Mouse (Mus musculus) embryonic facial prominence, embryonic 11.5 days (tissue): ENCODE data around the gene Madcam1. TPM values are rescaled to one million over a fixed set of nuclear protein-coding genes. Genes with fewer than 3 reads are reported as not detected.
A peak's percentile ranks its signal among the peaks of the same experiment; 100 is the strongest.

ENCODE experiments used
- ATAC-seq: fragments of 200-750 bp; cut with Nextera tagmentation; replicated peaks from 2 replicates; pipeline ENCODE4 v1.8.0; 2017; ENCODE audit warnings: low read depth; ENCODE audit not compliant: insufficient number of reproducible peaks, low FRiP score, low TSS enrichment
- DNase-seq: peaks from one replicate; pipeline ENCODE4 v3.0.0-alpha.2; 2015; ENCODE audit warnings: low spot score
- H3K27ac ChIP-seq: fragments of 300-500 bp; sonication (generic); replicated peaks from 2 replicates; pipeline ENCODE4 v1.5.1; 2014; ENCODE audit warnings: mild to moderate bottlenecking, low read depth, low read length, control low read depth
- H3K27me3 ChIP-seq: fragments of 300-500 bp; sonication (generic); 2 replicates; pipeline ENCODE4 v1.6.1; 2014; ENCODE audit warnings: mild to moderate bottlenecking, low read length, moderate library complexity, mixed read lengths; ENCODE audit not compliant: control insufficient read depth, insufficient read depth
- H3K36me3 ChIP-seq: fragments of 300-500 bp; sonication (generic); replicated peaks from 2 replicates; pipeline ENCODE4 v1.6.1; 2014; ENCODE audit warnings: low read depth, mild to moderate bottlenecking, low read length, moderate library complexity, mixed read lengths; ENCODE audit not compliant: control insufficient read depth, insufficient read depth
- H3K4me1 ChIP-seq: fragments of 300-500 bp; sonication (generic); 2 replicates; pipeline ENCODE4 v1.6.1; 2014; ENCODE audit warnings: low read length, mixed read lengths; ENCODE audit not compliant: control insufficient read depth, insufficient read depth
- H3K4me2 ChIP-seq: fragments of 300-500 bp; sonication (generic); 2 replicates; pipeline ENCODE4 v1.6.1; 2014; ENCODE audit warnings: low read depth, mild to moderate bottlenecking, control low read depth, low read length, moderate library complexity
- H3K4me3 ChIP-seq: fragments of 300-500 bp; sonication (generic); 2 replicates; pipeline ENCODE4 v1.5.1; 2014; ENCODE audit warnings: low read depth, low read length, control low read depth
- H3K9ac ChIP-seq: fragments of 300-500 bp; sonication (generic); replicated peaks from 2 replicates; pipeline ENCODE4 v1.6.1; 2014; ENCODE audit warnings: mild to moderate bottlenecking, control low read depth, low read length
- H3K9me3 ChIP-seq: fragments of 300-500 bp; sonication (generic); replicated peaks from 2 replicates; pipeline ENCODE4 v1.6.1; 2016; ENCODE audit warnings: mild to moderate bottlenecking, low read length, inconsistent platforms, mixed read lengths; ENCODE audit not compliant: control insufficient read depth
- WGBS: fragments of 180-500 bp; shearing (Covaris S2); extraction: QIAGEN DNeasy Blood & Tissue Kit; methylation state at CpG from one replicate; pipeline ENCODE4 v1.1.7; 2014; 5-methylcytosine and 5-hydroxymethylcytosine counted together
- polyA plus RNA-seq: library from polyadenylated mRNA; unstranded; fragments of >200 nt; fragmentation: Nextera tagmentation; extraction: Ambion mirVana; gene quantifications from 2 replicates; pipeline ENCODE4 v1.2.1, GENCODE M21; 2014

Madcam1 gene
- polyA plus RNA-seq, 1 experiment from 2014 or later = 3.9 TPM

- Histone ChIP-seq H3K9me3 (no peaks in the 10 kb centered on the region), H3K4me3 (no peak overlapping the region), H3K27me3 (peaks cover 20% of the 10 kb centered on the region), H3K4me2 (no peak overlapping the region), H3K9ac (no peak overlapping the region), H3K4me1 (peaks cover 4% of the 10 kb centered on the region; the same call in 1 of the 2 replicates), H3K27ac (no peak overlapping the region), H3K36me3 (peaks cover 8% of the 10 kb centered on the region)
- ATAC-seq = no peak
- 86% methylated on average over 1 of the region's 1 CpGs for WGBS
- peak; percentile 33 for DNase-seq
Measured at GRCm38 (mm10) chr10:79712029-79712428, 47.7 kb downstream of the Madcam1 start.

GRCm38 (mm10) chr10:79712499-79713126, 48.3 kb downstream of the Madcam1 start:
- peak; percentile 7; the same call in 1 of the 2 replicates for ATAC-seq
- Histone ChIP-seq H3K27me3 (peaks cover 25% of the 10 kb centered on the region), H3K9me3 (no peaks in the 10 kb centered on the region)

GRCm38 (mm10) chr10:79713163-79713562, 48.8 kb downstream of the Madcam1 start:
- Histone ChIP-seq H3K9ac (no peak overlapping the region), H3K9me3 (no peaks in the 10 kb centered on the region), H3K27me3 (peaks cover 29% of the 10 kb centered on the region), H3K4me1 (peaks cover 4% of the 10 kb centered on the region; the same call in 1 of the 2 replicates), H3K27ac (no peak overlapping the region), H3K4me3 (no peak overlapping the region), H3K4me2 (no peak overlapping the region), H3K36me3 (peaks cover 8% of the 10 kb centered on the region)
- 36% methylated on average over 1 of the region's 1 CpGs for WGBS
- DNase-seq (no peak), ATAC-seq (no peak)

More at GRCm38 (mm10) chr10:79712499-79713126, 48.3 kb downstream of the Madcam1 start:
- Histone ChIP-seq H3K9ac (no peak overlapping the region), H3K4me2 (no peak overlapping the region), H3K36me3 (peaks cover 8% of the 10 kb centered on the region), H3K4me1 (peaks cover 4% of the 10 kb centered on the region; the same call in 1 of the 2 replicates), H3K4me3 (no peak overlapping the region), H3K27ac (no peak overlapping the region)
- WGBS = 20% methylated on average over 4 of the region's 6 CpGs
- DNase-seq = peak; percentile 87

- Histone ChIP-seq H3K27ac (no peak overlapping the region), H3K27me3 (peaks cover 29% of the 10 kb centered on the region)
Measured at GRCm38 (mm10) chr10:79714996-79715395, 50.6 kb downstream of the Madcam1 start.

GRCm38 (mm10) chr10:79716254-79716987, 52.1 kb downstream of the Madcam1 start, which contains the start of gene Hcn2:
TSS of gene Hcn2 (plus strand) at chr10:79716634.
- H3K27ac ChIP-seq = no peak within 1 kb of the TSS

More at GRCm38 (mm10) chr10:79714996-79715395, 50.6 kb downstream of the Madcam1 start:
- DNase-seq (no peak), ATAC-seq (no peak)
- H3K4me2 ChIP-seq = no peak overlapping the region
- no peak overlapping the region for H3K4me3 ChIP-seq
- WGBS = 64% methylated on average over 4 of the region's 4 CpGs
- no peaks in the 10 kb centered on the region; the same call in none of the 2 replicates for H3K36me3 ChIP-seq
- no peaks in the 10 kb centered on the region for H3K9me3 ChIP-seq
- H3K9ac ChIP-seq = no peak overlapping the region
- H3K4me1 ChIP-seq = peaks cover 4% of the 10 kb centered on the region; the same call in 1 of the 2 replicates

GRCm38 (mm10) chr10:79716988-79717355, 52.6 kb downstream of the Madcam1 start:
- peaks cover 4% of the 10 kb centered on the region; the same call in 1 of the 2 replicates for H3K4me1 ChIP-seq
- H3K27ac ChIP-seq = no peak overlapping the region
- WGBS = 0% methylated on average over 39 of the region's 44 CpGs
- no peaks in the 10 kb centered on the region for H3K9me3 ChIP-seq
- no peaks in the 10 kb centered on the region; the same call in 1 of the 2 replicates for H3K36me3 ChIP-seq
- peak overlapping the region; percentile 51 for H3K9ac ChIP-seq
- peak overlapping the region; percentile 58 for H3K4me3 ChIP-seq
- no peak for ATAC-seq
- H3K4me2 ChIP-seq = peak overlapping the region; percentile 97
- no peak for DNase-seq
- peaks cover 29% of the 10 kb centered on the region for H3K27me3 ChIP-seq

More at GRCm38 (mm10) chr10:79716254-79716987, 52.1 kb downstream of the Madcam1 start, which contains the start of gene Hcn2:
- Histone ChIP-seq H3K4me2 (peak within 1 kb of the TSS; percentile 97), H3K4me1 (peaks cover 4% of the 10 kb centered on the region; the same call in 1 of the 2 replicates), H3K27me3 (peaks cover 29% of the 10 kb centered on the region), H3K36me3 (no peaks in the 10 kb centered on the region; the same call in 1 of the 2 replicates), H3K9ac (peak within 1 kb of the TSS; percentile 51), H3K9me3 (no peaks in the 10 kb centered on the region), H3K4me3 (peak within 1 kb of the TSS; percentile 58)
- no peak for DNase-seq
- ATAC-seq = no peak
- 3% methylated on average over 45 of the region's 91 CpGs for WGBS

- WGBS = 7% methylated on average over 42 of the region's 43 CpGs
- H3K9ac ChIP-seq = no peak overlapping the region
- H3K9me3 ChIP-seq = no peaks in the 10 kb centered on the region
- no peak overlapping the region for H3K27ac ChIP-seq
- H3K27me3 ChIP-seq = peaks cover 29% of the 10 kb centered on the region
- H3K4me2 ChIP-seq = peak overlapping the region; percentile 5; the same call in 1 of the 2 replicates
- H3K36me3 ChIP-seq = no peaks in the 10 kb centered on the region
- peak; percentile 91 for DNase-seq
- no peak overlapping the region; the same call in 1 of the 2 replicates for H3K4me3 ChIP-seq
- peaks cover 4% of the 10 kb centered on the region; the same call in 1 of the 2 replicates for H3K4me1 ChIP-seq
- no peak for ATAC-seq
Measured at GRCm38 (mm10) chr10:79717640-79718357, 53.4 kb downstream of the Madcam1 start.
